Mouse (Mus musculus): Measurements from ENCODE around the gene Neu3.
A peak's percentile ranks its signal among the peaks of the same experiment; 100 is the strongest.
"Not testable (repeated sequence)": the region's sequence is repeated elsewhere in the genome, so short reads cannot be mapped to it uniquely, and the experiment has no call there.

Neu3 gene

GRCm38 (mm10) chr7:99833846-99834222, 5.6 kb upstream of the Neu3 start:
- no peak for DNase-seq (ENCODE audit: low read depth)

GRCm38 (mm10) chr7:99833115-99833845, 5.1 kb upstream of the Neu3 start:
- DNase-seq (ENCODE audit: low read depth): no peak

GRCm38 (mm10) chr7:99826096-99826495, 2.1 kb downstream of the Neu3 start:
- no peak for DNase-seq (ENCODE audit: low read depth)

GRCm38 (mm10) chr7:99825511-99825910, 2.7 kb downstream of the Neu3 start:
- DNase-seq (ENCODE audit: low read depth): no peak

- DNase-seq (ENCODE audit: low read depth): no peak
Measured at GRCm38 (mm10) chr7:99824649-99825483, 3.4 kb downstream of the Neu3 start.

GRCm38 (mm10) chr7:99823045-99823663, 5.1 kb downstream of the Neu3 start:
- DNase-seq (ENCODE audit: low read depth): peak; percentile 35

- DNase-seq (ENCODE audit: low read depth): peak; percentile 40
Measured at GRCm38 (mm10) chr7:99822426-99822825, 5.8 kb downstream of the Neu3 start.

- no peak for DNase-seq (ENCODE audit: low read depth)
Measured at GRCm38 (mm10) chr7:99821953-99822352, 6.3 kb downstream of the Neu3 start.

GRCm38 (mm10) chr7:99818181-99818725, 10.0 kb downstream of the Neu3 start:
- peak; percentile 64 for DNase-seq (ENCODE audit: low read depth)

- peak; percentile 75 for DNase-seq (ENCODE audit: low read depth)
Measured at GRCm38 (mm10) chr7:99813394-99813793, 14.8 kb downstream of the Neu3 start.

- DNase-seq (ENCODE audit: low read depth): no peak
Measured at GRCm38 (mm10) chr7:99811661-99812060, 16.6 kb downstream of the Neu3 start.

- no peak for DNase-seq (ENCODE audit: low read depth)
Measured at GRCm38 (mm10) chr7:99810814-99811213, 17.4 kb downstream of the Neu3 start.

GRCm38 (mm10) chr7:99807043-99807442, 21.2 kb downstream of the Neu3 start:
- DNase-seq (ENCODE audit: low read depth): not testable (repeated sequence)

GRCm38 (mm10) chr7:99805340-99805739, 22.9 kb downstream of the Neu3 start:
- no peak for DNase-seq (ENCODE audit: low read depth)

- DNase-seq (ENCODE audit: low read depth): not testable (repeated sequence)
Measured at GRCm38 (mm10) chr7:99804033-99804432, 24.2 kb downstream of the Neu3 start.

- no peak for DNase-seq (ENCODE audit: low read depth)
Measured at GRCm38 (mm10) chr7:99803535-99803934, 24.7 kb downstream of the Neu3 start.

GRCm38 (mm10) chr7:99799118-99799517, 29.1 kb downstream of the Neu3 start:
- no peak for DNase-seq (ENCODE audit: low read depth)

GRCm38 (mm10) chr7:99797911-99798647, 30.1 kb downstream of the Neu3 start:
- peak; percentile 89 for DNase-seq (ENCODE audit: low read depth)

GRCm38 (mm10) chr7:99797261-99797660, 31.0 kb downstream of the Neu3 start:
- no peak for DNase-seq (ENCODE audit: low read depth)

GRCm38 (mm10) chr7:99796471-99796870, 31.7 kb downstream of the Neu3 start:
- DNase-seq (ENCODE audit: low read depth): no peak

GRCm38 (mm10) chr7:99795192-99795981, 32.8 kb downstream of the Neu3 start:
- DNase-seq (ENCODE audit: low read depth): peak; percentile 45

All from naive thymus-derived CD4-positive, alpha-beta T cell, adult 2 months (primary cell).